ENCODE assay signal across 8 mouse cellular contexts in genomic region chr11:4217914-4218629, GRCm38 (mm10). TPM values are rescaled to one million over a fixed set of nuclear protein-coding genes. Genes with fewer than 3 reads are reported as not detected.
DNase-seq lines count a peak whose midpoint lies in the region; ATAC-seq and TF ChIP-seq lines count a peak whose summit lies in the region.

Gene Castor1, plus strand, starts transcription at chr11:4218225.

- no peak for TF ChIP-seq EP300 in liver, embryonic 14.5 days (IDR thresholded peaks at IDR 0.05; ENCODE audit: low read depth)

- H3K4me1 ChIP-seq in bone marrow, adult 2 months (ENCODE audit: control insufficient read depth, insufficient read depth, low read length) = peaks cover 3% of the 10 kb centered on the region
- H3K4me1 ChIP-seq in heart, embryonic 11.5 days (ENCODE audit: control insufficient read depth, insufficient read depth, low read length) = 0 out of 2 replicates have a peak, but pooled peaks cover 12% of the 10 kb centered on the region
- peaks cover 12% of the 10 kb centered on the region for H3K4me1 ChIP-seq in kidney, embryonic 16.5 days (ENCODE audit: insufficient read depth, low read length)
- peaks cover 11 to 17% of the 10 kb centered on the region in 2 experiments for H3K4me1 ChIP-seq in liver, embryonic 14.5 days (replicated peaks; ENCODE audit: control insufficient read depth in 2 of 2, insufficient read depth in 2 of 2, low read length in 1 of 2)
- 0 out of 2 replicates have a peak, but pooled peaks cover 7% of the 10 kb centered on the region for H3K4me1 ChIP-seq in neural tube, embryonic 11.5 days (ENCODE audit: control insufficient read depth, insufficient read depth, low read length)
- H3K4me1 ChIP-seq in stomach, embryonic 16.5 days (ENCODE audit: control insufficient read depth, insufficient read depth, low read length) = peaks cover 11% of the 10 kb centered on the region; the same call in 1 of the 2 replicates

- no peak for TF ChIP-seq POLR2A in bone marrow, adult 2 months (IDR thresholded peaks at IDR 0.05; ENCODE audit: borderline replicate concordance, control insufficient read depth, low read depth, low read length)

- H3K9me3 ChIP-seq in heart, embryonic 11.5 days (replicated peaks; ENCODE audit: control insufficient read depth, low read length) = 0 out of 2 replicates have a peak, but pooled peaks cover 2% of the 10 kb centered on the region
- H3K9me3 ChIP-seq in kidney, embryonic 16.5 days (ENCODE audit: low read length) = no peaks in the 10 kb centered on the region
- no peaks in the 10 kb centered on the region for H3K9me3 ChIP-seq in liver, embryonic 14.5 days (ENCODE audit: control insufficient read depth, low read length)
- H3K9me3 ChIP-seq in neural tube, embryonic 11.5 days (ENCODE audit: control insufficient read depth, low read length) = peaks cover 4% of the 10 kb centered on the region; the same call in 1 of the 2 replicates
- H3K9me3 ChIP-seq in stomach, embryonic 16.5 days (replicated peaks; ENCODE audit: control insufficient read depth, low read length) = no peaks in the 10 kb centered on the region

- peak within 1 kb of the TSS; percentile 98 for H3K4me2 ChIP-seq in heart, embryonic 11.5 days
- peak within 1 kb of the TSS; percentile 83 for H3K4me2 ChIP-seq in kidney, embryonic 16.5 days (replicated peaks; ENCODE audit: low read depth, low read length)
- H3K4me2 ChIP-seq in liver, embryonic 14.5 days (ENCODE audit: low read depth) = peak within 1 kb of the TSS; percentile 95
- H3K4me2 ChIP-seq in neural tube, embryonic 11.5 days (ENCODE audit: low read depth) = peak within 1 kb of the TSS; percentile 79
- peak within 1 kb of the TSS; percentile 97 for H3K4me2 ChIP-seq in stomach, embryonic 16.5 days (ENCODE audit: low read depth, low read length)

- no peaks in the 10 kb centered on the region for H3K79me3 ChIP-seq in C2C12 (ENCODE audit: low read depth)

- WGBS in bone marrow, adult 2 months = 2% methylated on average over 56 of the region's 56 CpGs
- WGBS in heart, embryonic 11.5 days (ENCODE audit: insufficient replicate concordance) = 2% methylated on average over 56 of the region's 56 CpGs
- WGBS in kidney, embryonic 16.5 days = 2% methylated on average over 56 of the region's 56 CpGs
- 2% methylated on average over 56 of the region's 56 CpGs for WGBS in liver, embryonic 14.5 days (ENCODE audit: insufficient replicate concordance)
- WGBS in neural tube, embryonic 11.5 days = 1% methylated on average over 51 of the region's 56 CpGs
- WGBS in stomach, embryonic 16.5 days = 1% methylated on average over 56 of the region's 56 CpGs

- H3K27me3 ChIP-seq in C2C12 (ENCODE audit: control insufficient read depth, insufficient read depth, insufficient read length) = no peaks in the 10 kb centered on the region
- H3K27me3 ChIP-seq in heart, embryonic 11.5 days (ENCODE audit: control insufficient read depth, insufficient read depth, low read length) = 0 out of 2 replicates have a peak, but pooled peaks cover 9% of the 10 kb centered on the region
- peaks cover 6% of the 10 kb centered on the region; the same call in 1 of the 2 replicates for H3K27me3 ChIP-seq in kidney, embryonic 16.5 days (ENCODE audit: insufficient read depth, low read length)
- H3K27me3 ChIP-seq in liver, embryonic 14.5 days (ENCODE audit: control insufficient read depth, insufficient read depth, low read length) = peaks cover 7% of the 10 kb centered on the region
- peaks cover 12% of the 10 kb centered on the region for H3K27me3 ChIP-seq in neural tube, embryonic 11.5 days (ENCODE audit: control insufficient read depth, insufficient read depth, low read length)
- no peaks in the 10 kb centered on the region for H3K27me3 ChIP-seq in stomach, embryonic 16.5 days (ENCODE audit: control insufficient read depth, insufficient read depth, low read length)

- H3K79me2 ChIP-seq in C2C12 (ENCODE audit: control insufficient read depth, insufficient read depth) = no peaks in the 10 kb centered on the region

- H3ac ChIP-seq in C2C12 (ENCODE audit: control insufficient read depth, insufficient read length, low read depth) = peak within 1 kb of the TSS; percentile 46

- peaks cover 18% of the 10 kb centered on the region for H3K36me3 ChIP-seq in C2C12 (ENCODE audit: control insufficient read depth, insufficient read depth)
- 0 out of 2 replicates have a peak, but pooled peaks cover 6% of the 10 kb centered on the region for H3K36me3 ChIP-seq in heart, embryonic 11.5 days (ENCODE audit: control insufficient read depth, insufficient read depth, low read length)
- H3K36me3 ChIP-seq in kidney, embryonic 16.5 days (ENCODE audit: insufficient read depth, low read length) = peaks cover 20% of the 10 kb centered on the region
- H3K36me3 ChIP-seq in liver, embryonic 14.5 days (replicated peaks; ENCODE audit: control insufficient read depth, insufficient read depth, low read depth) = no peaks in the 10 kb centered on the region
- H3K36me3 ChIP-seq in neural tube, embryonic 11.5 days (ENCODE audit: control insufficient read depth, insufficient read depth, low read length) = 0 out of 2 replicates have a peak, but pooled peaks cover 3% of the 10 kb centered on the region
- H3K36me3 ChIP-seq in stomach, embryonic 16.5 days (ENCODE audit: control insufficient read depth, insufficient read depth, low read length) = 0 out of 2 replicates have a peak, but pooled peaks cover 17% of the 10 kb centered on the region

- H3K4me3 ChIP-seq in C2C12 (ENCODE audit: insufficient read depth, poor library complexity, severe bottlenecking) = peak within 1 kb of the TSS; percentile 25
- H3K4me3 ChIP-seq in bone marrow, adult 2 months (replicated peaks; ENCODE audit: control insufficient read depth, low read depth, low read length) = peak within 1 kb of the TSS; percentile 59
- peak within 1 kb of the TSS; percentile 53 for H3K4me3 ChIP-seq in heart, embryonic 11.5 days (ENCODE audit: low read depth, low read length)
- peak within 1 kb of the TSS; percentile 48 for H3K4me3 ChIP-seq in kidney, embryonic 16.5 days (ENCODE audit: low read length)
- H3K4me3 ChIP-seq in liver, embryonic 14.5 days (ENCODE audit: insufficient read depth in 1 of 2, low read depth in 2 of 2, low read length in 2 of 2) = peak within 1 kb of the TSS; percentile 54 to 60
- peak within 1 kb of the TSS; percentile 42 for H3K4me3 ChIP-seq in neural tube, embryonic 11.5 days (ENCODE audit: low read depth, low read length)
- peak within 1 kb of the TSS; percentile 57 for H3K4me3 ChIP-seq in stomach, embryonic 16.5 days (replicated peaks; ENCODE audit: low read length)

- peak within 1 kb of the TSS; percentile 21; the same call in 1 of the 2 replicates for H3K27ac ChIP-seq in bone marrow, adult 2 months (ENCODE audit: control insufficient read depth, insufficient read depth, low read depth, low read length, poor library complexity)
- H3K27ac ChIP-seq in heart, embryonic 11.5 days (ENCODE audit: low read depth, low read length) = no peak within 1 kb of the TSS
- H3K27ac ChIP-seq in kidney, embryonic 16.5 days (ENCODE audit: low read length) = no peak within 1 kb of the TSS
- H3K27ac ChIP-seq in liver, embryonic 14.5 days = peak within 1 kb of the TSS; percentile 2
- H3K27ac ChIP-seq in neural tube, embryonic 11.5 days (ENCODE audit: low read depth, low read length) = no peak within 1 kb of the TSS
- H3K27ac ChIP-seq in stomach, embryonic 16.5 days (ENCODE audit: low read length) = peak within 1 kb of the TSS; percentile 40

- H3K9ac ChIP-seq in heart, embryonic 11.5 days (ENCODE audit: low read depth, low read length) = peak within 1 kb of the TSS; percentile 72
- peak within 1 kb of the TSS; percentile 68 for H3K9ac ChIP-seq in kidney, embryonic 16.5 days (replicated peaks; ENCODE audit: low read length)
- H3K9ac ChIP-seq in liver, embryonic 14.5 days (replicated peaks) = peak within 1 kb of the TSS; percentile 58
- H3K9ac ChIP-seq in neural tube, embryonic 11.5 days (ENCODE audit: low read length) = peak within 1 kb of the TSS; percentile 44
- H3K9ac ChIP-seq in stomach, embryonic 16.5 days (ENCODE audit: low read length) = peak within 1 kb of the TSS; percentile 74

- peak; percentile 93 for ATAC-seq in erythroid progenitor cell, adult 5-6 weeks (replicated peaks; ENCODE audit: low FRiP score, poor library complexity, severe bottlenecking)
- ATAC-seq in heart, embryonic 11.5 days (replicated peaks; ENCODE audit: insufficient number of reproducible peaks, low FRiP score, low TSS enrichment) = peak; percentile 90
- peak; percentile 89 for ATAC-seq in kidney, embryonic 16.5 days (ENCODE audit: low FRiP score, low TSS enrichment)
- peak; percentile 93 for ATAC-seq in liver, embryonic 14.5 days (ENCODE audit: insufficient read depth)
- ATAC-seq in neural tube, embryonic 11.5 days (ENCODE audit: insufficient read depth, low FRiP score, low TSS enrichment) = peak; percentile 86
- peak; percentile 87 for ATAC-seq in stomach, embryonic 16.5 days (ENCODE audit: insufficient read depth, low FRiP score)

- DNase-seq in liver, embryonic 14.5 days (ENCODE audit: low read depth in 3 of 3, low spot score in 3 of 3) = peak; percentile 85 to 93 (median 87)
- peak; percentile 80 for DNase-seq in neural tube, embryonic 11.5 days (ENCODE audit: low spot score)

- TF ChIP-seq CTCF in C2C12 (IDR thresholded peaks at IDR 0.05; ENCODE audit: control insufficient read depth, insufficient read depth, insufficient read length) = no peak
- TF ChIP-seq CTCF in bone marrow, adult 2 months (IDR thresholded peaks at IDR 0.05; ENCODE audit: control insufficient read depth, insufficient read depth, low read length) = no peak
- peak; percentile 26 for TF ChIP-seq CTCF in liver, embryonic 14.5 days (IDR thresholded peaks at IDR 0.05; ENCODE audit: low read depth)

TF ChIP-seq in C2C12, 6 proteins besides CTCF, POLR2A, EP300 and RAD21:
- TF ChIP-seq USF1 (IDR thresholded peaks at IDR 0.05; ENCODE audit: low read depth) (no peak), MAX (IDR thresholded peaks at IDR 0.05) (peak; percentile 68)

RNA-seq across cellular contexts. Expression of gene Castor1, which starts in this region (rescaled TPM):
- 1.5 TPM for polyA plus RNA-seq in C2C12 (2012; fragmentation: generic; extraction: Trizol)
- polyA plus RNA-seq in bone marrow, adult 2 months (2011; ENCODE audit: insufficient read depth, insufficient read length, low replicate concordance, missing spikeins) = 2.6 TPM in 1 of 2 replicates, not detected in the other
- not detected in 2 replicates for total RNA-seq in erythroid progenitor cell, adult 5-6 weeks (2015; ENCODE audit: low replicate concordance)
- total RNA-seq in erythroid progenitor cell, adult 5-6 weeks (2017; ENCODE audit: low replicate concordance) = 2.6 TPM in 1 of 2 replicates, not detected in the other
- polyA plus RNA-seq in heart, embryonic 11.5 days (2014; fragmentation: Nextera tagmentation; extraction: Ambion mirVana) = 2.2 and 2.5 TPM in 2 replicates
- polyA plus RNA-seq in kidney, embryonic 16.5 days (2015; fragmentation: Nextera tagmentation; extraction: Ambion mirVana) = 6.8 and 7.6 TPM in 2 replicates
- polyA plus RNA-seq in liver, embryonic 14.5 days (2012; rRNA removed) = 1.0 and 1.1 TPM in 2 replicates
- 1.4 and 1.5 TPM in 2 replicates for polyA plus RNA-seq in liver, embryonic 14.5 days (2014; fragmentation: Nextera tagmentation; extraction: Ambion mirVana)
- polyA plus RNA-seq in neural tube, embryonic 11.5 days (2014; fragmentation: Nextera tagmentation; extraction: Ambion mirVana) = 1.9 and 2.1 TPM in 2 replicates
- polyA plus RNA-seq in stomach, embryonic 16.5 days (2015; fragmentation: Nextera tagmentation; extraction: Ambion mirVana) = 6.0 and 8.7 TPM in 2 replicates

Comparison
In these comparisons a context has a peak if more than half of its experiments do, and no peak if none do; other contexts are left out.
1. H3K27ac ChIP-seq: peak in bone marrow, adult 2 months (single experiment), liver, embryonic 14.5 days (single experiment) and stomach, embryonic 16.5 days (single experiment); none in heart, embryonic 11.5 days (single experiment), kidney, embryonic 16.5 days (single experiment) and neural tube, embryonic 11.5 days (single experiment).
2. Peak in every context shown above with its lines, with median percentiles within 50 percentile points of each other: H3K4me3 ChIP-seq, ATAC-seq, H3K4me2 ChIP-seq and H3K9ac ChIP-seq.